Mouse (Mus musculus): ENCODE measurements around the gene Rhobtb1.

The Rhobtb1 gene

DNA sequence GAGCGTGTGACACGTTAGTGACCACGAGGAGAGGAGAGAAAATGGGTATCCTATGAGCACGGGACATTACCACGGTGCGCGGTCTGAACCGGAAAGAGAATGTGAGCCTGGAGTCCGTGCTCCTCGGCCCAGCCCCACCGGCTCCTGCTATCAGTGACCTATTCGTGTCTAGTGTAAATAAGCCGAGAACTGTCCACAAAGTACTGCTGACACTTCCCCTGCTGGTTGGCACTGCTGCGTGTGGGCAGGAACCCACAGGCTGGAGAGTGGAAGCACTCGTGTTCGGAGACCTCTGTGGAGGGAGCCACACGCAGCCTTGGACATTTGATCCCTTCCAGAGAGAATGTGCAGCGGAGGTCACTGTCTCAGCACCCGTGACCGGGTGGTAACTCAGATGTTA, at the start of gene Rhobtb1:
Rhobtb1 (plus strand) TSS at position 390 of the 400 bp plus-strand sequence.
- no peak for DNase-seq (ENCODE audit: low read depth, low spot score)

DNA sequence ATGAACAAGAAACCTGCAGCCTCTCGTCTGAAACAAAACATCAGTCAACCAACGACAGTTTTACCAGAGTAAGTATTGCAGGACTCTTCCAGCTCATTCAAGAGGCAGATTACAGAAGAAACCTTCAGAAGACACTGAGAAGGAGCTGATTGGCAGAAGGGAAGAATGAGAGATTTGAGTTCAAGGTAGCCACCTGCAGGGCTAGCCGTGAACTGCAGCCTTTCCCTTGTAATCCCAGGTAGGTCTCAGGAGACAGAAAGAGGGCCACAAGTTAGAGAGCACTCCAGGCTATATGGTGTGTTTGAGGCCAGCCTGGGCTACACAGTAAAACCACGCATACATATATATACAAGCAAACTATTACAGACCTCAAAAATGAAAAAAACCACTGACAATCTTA, 49.2 kb upstream of the Rhobtb1 start:
- DNase-seq (ENCODE audit: low read depth, low spot score): peak; percentile 56

DNA sequence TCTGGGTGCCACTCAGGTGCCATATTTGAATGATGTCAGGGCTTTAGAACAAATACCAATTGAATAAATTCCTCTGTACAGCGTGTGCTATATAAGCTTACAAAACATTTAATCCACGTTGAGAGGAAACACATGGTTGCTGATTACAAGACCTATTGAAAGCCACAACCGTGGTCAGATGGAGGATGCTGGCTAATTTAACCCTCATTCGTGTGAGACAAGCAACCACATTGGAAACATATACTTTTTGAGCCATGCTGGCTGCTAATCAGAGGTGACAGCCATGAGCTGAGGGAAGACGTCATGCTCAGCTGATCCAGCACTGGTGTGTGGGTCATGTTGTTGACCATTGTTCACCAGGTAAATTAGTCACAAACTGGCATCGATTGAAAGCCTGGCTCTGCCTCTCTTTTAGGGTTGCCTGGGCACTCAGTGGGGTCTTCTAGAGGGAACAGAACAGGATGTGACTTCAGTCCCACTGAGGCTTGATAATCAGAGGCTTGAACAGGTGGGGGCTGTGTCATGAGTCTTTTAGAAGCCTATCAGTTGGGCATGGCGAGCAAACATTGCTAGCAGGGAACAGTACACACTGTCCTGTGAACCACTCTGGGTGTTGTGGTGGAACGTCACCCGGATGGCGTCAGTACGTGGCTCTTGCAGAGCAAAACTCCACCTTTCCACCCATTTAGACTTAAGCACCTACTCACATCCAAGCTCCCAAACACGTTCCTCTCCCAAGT, 46.9 kb upstream of the Rhobtb1 start:
- DNase-seq (ENCODE audit: low read depth, low spot score): no peak

DNA sequence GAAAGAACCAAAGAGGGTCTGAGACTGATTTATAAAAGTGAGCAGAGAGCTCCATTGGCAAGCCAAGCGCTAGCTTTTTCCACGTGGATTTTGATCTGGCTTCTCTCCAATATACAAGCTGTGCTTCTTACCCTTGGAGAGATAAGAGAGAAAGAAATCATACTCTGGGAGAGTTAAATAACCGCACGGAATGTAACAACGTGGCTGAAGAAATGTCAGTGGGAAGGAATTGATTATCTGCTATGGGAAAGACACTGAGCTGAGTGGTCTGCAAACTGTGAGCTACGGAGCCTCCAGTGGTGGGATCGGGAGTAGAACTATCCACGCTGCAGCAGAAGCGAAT, 46.4 kb upstream of the Rhobtb1 start:
- DNase-seq (ENCODE audit: low read depth, low spot score): no peak

DNA sequence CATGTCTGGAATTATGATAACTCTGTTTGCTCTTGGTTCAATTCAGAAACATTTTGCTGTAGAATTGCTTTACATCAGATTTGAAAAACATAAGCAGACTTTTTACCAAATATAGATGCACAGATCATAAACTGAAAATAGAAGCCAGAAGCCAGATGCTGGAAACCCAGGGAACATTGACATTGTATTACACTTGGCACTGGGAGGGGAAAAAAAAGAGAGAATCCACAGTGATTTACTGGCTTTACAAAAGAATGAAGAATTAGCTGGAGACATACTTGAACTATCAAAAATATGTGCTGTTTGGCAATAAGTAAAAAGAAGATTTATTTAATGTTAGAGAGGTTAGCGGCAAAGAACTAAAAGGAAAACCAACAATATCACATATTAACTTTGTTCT, 44.4 kb upstream of the Rhobtb1 start:
- DNase-seq (ENCODE audit: low read depth, low spot score): no peak

DNA sequence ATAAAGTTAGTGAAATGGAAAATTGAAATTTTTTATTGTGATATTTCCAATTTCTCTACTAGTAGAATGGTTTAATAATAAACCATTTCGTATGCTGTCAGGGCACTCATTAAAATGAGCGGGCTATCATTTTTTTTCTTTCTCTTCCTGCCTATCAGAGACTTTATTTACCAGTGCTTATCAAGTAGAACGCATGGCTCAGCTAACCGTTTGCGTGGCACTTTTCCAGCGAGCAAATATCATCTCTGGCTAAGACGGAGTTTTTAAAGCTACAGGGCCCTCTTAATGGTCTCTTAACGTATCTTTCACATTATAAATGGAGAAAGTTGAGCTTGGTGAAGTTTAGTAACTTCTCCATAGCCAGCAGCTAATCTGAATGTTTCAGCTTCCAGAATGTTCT, 44.0 kb upstream of the Rhobtb1 start:
- no peak for DNase-seq (ENCODE audit: low read depth, low spot score)

DNA sequence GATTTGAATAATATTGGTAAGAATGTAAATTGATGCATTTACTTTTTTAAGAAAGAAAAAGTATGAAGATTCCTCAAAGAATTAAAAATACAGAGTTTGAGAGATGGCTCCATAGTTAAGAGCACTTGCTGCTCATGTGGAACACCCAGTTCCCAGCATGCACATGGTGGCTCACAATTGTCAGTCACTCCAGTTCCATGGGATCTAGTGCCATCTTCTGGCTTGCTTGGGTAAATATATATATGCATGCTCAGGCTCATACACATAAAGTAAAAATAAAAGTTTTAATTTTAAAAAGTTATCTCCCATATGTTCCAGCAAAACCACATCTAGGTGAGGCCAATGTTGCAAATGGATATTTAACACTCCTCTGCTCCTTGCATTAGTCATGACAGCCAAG, 36.9 kb upstream of the Rhobtb1 start:
- DNase-seq (ENCODE audit: low read depth, low spot score): peak; percentile 73

DNA sequence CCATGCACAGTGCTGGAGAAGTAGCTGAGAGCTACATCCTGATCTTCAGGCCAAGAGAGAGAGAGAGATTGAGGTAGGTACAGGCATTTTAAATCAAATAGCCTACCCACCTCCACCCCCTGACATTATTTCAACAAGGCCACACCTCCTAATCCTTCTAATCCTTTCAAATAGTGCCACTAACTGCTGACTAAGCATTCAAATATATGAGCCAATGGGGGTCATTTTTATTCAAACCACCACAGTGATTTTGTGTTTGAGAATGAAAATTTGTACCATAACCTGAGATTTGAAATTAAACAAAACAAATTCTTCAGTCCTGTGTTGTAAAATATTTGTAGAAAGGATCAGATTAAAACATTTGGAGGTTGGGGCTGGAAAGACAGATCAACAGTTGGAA, 33.2 kb upstream of the Rhobtb1 start:
- DNase-seq (ENCODE audit: low read depth, low spot score): no peak

DNA sequence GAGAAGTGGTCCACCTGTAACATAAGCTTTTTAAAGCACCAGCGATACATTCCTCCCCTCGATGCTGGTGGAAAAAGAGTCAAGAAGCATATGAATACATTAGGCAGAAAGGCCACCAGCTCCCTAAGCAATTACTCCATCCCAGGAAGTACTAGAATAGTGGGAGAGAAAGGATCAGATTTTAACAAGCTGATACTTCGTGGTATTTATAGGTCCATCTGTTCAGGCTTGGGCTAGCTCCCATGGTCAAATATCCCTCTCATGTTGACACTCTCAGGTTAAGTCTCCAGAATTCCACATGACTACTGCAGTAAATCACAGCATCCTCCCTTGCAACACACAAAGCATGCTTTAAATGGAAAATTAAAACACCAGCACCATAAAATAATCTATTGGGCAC, 32.3 kb upstream of the Rhobtb1 start:
- no peak for DNase-seq (ENCODE audit: low read depth, low spot score)

DNA sequence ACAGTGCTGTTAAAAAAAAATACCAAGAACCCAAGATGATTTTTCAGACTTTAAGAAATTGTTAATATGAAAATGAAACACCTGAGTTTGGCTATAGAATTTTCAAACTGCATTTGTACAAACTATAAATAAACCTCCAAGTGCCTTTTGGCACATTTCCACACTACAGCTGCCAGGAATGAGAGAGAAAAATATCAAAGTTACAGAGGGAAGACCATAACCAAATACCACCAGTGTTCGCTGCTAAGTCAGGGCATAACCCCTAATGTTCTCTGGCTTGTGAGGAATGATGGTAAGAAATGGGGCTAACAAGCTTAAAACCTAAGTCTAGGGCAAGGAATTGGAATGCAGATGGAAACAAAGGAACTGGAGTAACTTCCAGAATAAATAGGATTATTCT, 31.8 kb upstream of the Rhobtb1 start:
- no peak for DNase-seq (ENCODE audit: low read depth, low spot score)

DNA sequence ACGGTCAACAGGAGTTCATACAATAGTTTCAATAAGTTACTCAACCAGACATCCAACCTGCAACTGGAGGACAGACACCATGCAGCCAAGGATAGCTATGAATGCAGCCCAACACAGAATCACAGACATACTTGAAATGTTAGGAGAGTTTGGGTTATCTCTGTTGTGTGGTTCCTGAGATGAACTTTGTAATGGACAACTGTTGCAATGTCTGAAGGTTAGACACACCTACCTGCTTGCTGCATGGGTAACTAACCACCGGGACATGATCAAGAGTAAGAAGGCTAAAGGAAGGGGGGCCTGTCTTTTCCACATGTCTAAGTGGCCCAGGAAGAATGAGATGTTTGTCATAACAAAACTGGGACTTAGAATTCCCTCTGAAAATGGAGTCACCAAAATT, 24.7 kb upstream of the Rhobtb1 start:
- DNase-seq (ENCODE audit: low read depth, low spot score): no peak

DNA sequence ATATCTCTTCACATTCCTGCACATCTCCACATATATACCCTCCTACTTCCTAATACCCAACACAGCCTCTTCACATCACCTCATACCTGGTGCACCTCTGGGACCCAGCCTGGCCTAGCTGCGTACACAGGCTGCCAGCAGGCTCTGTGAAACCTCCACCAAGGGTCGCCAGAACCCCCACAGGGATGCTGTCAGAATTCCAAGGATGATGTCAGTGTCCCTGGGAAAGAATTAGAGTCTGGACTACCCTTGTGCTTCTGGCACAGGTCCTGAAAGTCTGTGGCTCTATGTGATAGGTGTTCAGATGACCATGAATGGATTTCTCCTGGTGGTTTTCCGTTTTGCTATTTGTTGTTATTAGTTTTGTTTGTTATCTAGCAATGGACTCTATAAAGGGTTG, 22.7 kb upstream of the Rhobtb1 start:
- no peak for DNase-seq (ENCODE audit: low read depth, low spot score)

DNA sequence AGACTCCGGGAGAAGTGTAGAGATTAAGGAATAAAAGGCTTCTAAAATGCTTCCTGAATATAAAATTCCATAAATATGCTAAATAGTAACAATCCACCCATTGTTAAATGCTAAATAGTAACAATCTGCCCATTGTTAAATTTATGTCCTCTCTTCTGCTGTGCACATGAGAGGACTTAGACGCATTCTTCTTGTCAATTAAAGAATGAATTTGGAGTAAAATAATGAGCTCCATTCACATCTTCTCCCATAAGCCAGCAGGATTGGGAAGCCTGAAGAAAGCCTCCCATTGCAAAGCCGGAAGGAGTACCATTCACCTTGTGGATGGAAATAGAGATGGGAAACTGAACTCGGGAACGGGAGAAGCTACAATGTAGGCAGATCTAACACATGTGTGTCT, 20.6 kb upstream of the Rhobtb1 start:
- no peak for DNase-seq (ENCODE audit: low read depth, low spot score)

DNA sequence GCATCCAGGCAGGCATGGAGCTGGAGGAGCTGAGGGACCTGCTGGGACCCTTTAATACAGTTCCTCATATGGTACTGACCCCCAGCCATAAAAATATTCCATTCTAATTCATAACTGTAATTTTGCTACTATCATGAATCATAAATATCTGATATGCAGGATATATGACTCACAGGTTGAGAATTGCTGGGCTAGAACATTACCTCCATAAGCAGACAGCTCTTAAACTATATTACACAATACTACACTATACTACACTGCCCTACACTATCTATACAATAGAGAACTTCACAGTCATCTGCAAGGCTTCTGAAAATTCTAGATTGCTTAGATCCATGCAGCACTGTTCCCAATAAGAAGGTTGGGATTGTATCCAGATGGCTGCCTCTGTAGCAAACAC, 16.9 kb upstream of the Rhobtb1 start:
- peak; percentile 52 for DNase-seq (ENCODE audit: low read depth, low spot score)

DNA sequence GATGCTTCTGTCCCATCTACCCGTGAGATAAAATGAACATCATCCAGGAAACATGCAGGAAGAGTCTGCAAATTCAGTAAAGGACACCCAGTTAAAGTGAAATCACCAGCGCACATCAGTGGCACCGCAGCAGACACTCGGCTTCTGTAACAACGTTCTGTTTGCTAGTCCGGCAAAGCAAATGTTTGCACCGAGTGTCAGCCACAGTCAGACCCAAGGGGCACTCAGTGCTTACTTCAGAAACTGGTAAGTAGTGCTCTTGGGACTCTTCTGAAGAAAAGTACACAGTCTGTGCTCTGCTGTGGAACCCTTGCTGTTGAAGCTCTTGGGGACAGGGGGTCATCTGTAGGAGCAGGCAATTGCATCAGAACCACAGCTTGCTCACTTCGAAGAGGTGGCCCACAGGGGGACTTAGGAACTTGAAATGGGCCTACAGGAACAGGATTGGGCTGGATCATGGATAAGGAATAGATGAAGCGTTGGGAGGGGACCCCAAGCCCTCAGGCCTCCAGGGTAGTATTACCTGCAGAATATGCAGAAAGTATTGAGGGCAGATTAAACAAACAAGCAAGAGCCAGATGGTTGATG, 14.9 kb upstream of the Rhobtb1 start:
- no peak for DNase-seq (ENCODE audit: low read depth, low spot score)

DNA sequence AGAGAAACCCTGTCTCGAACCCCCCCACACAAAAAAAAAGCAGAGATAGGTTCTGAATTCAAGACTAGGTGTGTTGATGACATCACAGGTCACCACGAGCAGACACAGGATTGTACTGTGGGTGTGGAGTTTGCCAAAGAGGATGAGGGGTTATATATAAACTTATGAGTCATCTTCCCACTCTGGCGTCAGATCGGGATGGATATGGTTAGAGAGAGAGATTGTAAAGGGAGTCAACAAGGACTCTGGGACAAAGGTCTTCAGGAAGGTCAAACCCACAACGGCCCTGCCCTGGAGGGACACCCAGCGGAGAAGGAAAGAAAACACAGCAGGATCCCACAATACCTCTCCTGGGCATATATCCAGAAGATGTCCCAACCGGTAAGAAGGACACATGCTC, 2.0 kb upstream of the Rhobtb1 start:
- DNase-seq (ENCODE audit: low read depth, low spot score): peak; percentile 7

DNA sequence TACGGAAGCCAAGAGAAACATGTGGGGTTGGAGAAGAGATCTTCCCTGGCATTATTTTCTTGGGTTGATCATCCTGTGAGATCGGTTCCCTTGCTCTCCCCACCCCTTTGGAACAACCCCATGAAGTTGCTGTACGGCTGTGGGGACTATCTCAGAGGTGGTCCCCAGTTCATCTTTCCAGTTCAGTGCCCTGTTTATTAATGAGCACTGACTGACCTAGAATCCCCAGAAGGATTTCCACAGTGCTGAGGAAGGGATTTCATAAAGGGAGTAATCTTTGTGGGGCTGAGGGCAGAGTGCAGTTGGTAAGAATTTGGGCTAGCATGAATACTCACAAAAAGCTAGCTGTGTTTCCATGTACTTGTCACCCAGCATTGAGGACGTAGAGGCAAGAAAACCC, 1.7 kb downstream of the Rhobtb1 start:
- no peak for DNase-seq (ENCODE audit: low read depth, low spot score)

DNA sequence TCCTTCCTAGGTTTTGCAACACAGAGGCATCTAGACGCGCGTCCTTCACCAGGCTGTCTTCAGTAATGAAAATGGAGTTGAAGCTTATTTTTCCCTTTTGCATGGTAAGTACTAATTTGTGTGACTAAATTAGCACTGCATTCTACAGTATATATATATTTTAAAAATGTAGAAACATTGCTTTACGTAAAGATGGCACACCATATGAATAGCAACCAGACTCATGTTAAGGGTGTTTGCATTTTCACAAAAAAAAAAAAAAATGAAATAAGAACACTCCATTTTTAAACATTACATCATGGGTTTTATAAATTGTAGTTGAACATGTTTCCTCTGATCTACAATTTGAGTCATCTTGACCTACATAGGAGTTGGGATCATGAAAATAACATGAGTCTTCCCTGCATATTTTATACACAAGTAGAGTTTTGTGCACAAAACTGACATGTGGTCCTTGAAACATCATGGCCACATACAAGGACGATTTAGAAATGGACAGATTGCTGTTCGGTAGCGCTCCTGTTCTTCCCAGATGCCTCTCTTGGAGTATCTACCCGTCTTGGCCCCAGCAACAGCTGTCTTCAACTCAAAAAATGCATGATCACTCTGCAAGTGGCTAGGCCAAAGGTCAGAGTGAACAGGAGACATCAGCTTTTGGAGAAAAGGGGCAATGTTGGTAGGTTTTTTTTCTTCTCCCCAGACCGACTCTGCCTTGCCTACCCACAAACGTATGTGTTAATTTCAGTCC, 4.4 kb downstream of the Rhobtb1 start:
- DNase-seq (ENCODE audit: low read depth, low spot score): no peak

DNA sequence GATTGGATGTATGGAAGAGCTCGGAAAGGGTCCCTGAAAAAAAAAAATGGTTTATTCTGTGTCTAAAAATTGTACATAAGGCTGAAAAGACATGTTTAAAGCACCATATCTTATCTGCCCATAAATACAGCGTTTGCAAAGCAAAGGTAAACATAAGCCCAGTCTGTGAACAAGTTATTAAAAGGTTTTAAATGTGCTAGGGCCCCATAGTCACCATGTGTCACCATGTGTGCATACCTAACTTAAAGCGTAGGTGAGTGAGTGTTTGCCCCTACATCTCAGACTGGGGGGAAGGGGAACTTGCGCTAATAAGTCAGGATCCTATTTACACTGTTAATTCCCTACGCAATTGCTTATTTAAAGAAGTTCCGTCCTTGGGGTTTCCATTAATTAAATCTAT, 5.2 kb downstream of the Rhobtb1 start:
- DNase-seq (ENCODE audit: low read depth, low spot score): no peak

DNA sequence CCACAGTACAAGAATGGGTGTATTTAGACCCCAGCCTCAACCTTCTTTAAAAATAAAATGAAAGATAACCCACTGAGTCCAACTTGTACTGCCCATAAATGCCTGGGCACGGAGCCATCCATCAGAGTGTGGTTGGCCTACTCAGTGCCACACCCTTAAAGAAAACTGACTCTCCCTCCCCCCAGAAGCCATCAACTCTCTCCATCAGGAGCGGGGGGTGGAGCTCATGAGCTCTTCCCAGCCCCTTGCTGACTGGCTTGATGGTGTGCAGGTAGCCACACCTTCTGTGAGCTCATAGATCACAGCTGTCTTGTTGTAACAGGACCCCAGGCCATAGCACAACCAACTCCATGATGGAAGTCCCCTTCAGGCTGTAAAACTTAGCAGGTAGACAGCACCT, 6.2 kb downstream of the Rhobtb1 start:
- peak; percentile 50 for DNase-seq (ENCODE audit: low read depth, low spot score)

DNA sequence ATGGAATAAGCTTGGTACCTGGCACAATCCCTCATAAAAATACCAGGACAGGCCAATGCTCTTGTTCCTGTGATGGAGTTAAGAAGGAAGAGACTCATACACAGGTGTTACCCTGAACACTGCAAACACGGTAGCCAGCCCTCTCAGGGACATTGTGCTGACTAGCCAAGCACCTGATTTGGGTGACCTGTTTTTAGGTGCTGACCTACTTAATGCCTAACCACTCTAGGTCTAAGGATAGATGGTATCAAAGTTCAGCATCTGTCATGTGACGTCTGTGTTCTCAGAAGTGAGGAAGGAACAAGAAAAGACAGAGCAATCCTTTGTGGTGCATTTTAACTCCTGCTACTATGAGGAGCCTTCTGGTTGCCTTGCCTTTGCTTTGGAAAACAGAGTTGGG, 9.6 kb downstream of the Rhobtb1 start:
- DNase-seq (ENCODE audit: low read depth, low spot score): no peak

DNA sequence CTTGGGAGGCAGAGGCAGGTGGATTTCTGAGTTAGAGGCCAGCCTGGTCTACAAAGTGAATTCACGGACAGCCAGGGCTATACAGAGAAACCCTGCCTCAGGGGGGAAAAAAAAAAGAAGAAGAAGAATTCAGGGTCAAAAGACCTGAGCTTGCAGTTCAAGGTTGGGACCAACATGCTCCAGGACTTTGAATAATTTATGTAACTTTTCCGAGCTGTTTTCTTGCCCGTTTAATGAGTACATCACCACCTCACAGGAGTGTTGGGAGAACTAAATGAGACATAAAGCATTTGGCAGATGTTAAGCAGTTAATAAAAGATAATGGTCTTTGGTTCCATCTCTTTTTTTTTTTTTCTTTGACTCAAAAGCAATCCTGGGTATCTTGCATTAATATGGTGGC, 10.3 kb downstream of the Rhobtb1 start:
- DNase-seq (ENCODE audit: low read depth, low spot score): no peak

DNA sequence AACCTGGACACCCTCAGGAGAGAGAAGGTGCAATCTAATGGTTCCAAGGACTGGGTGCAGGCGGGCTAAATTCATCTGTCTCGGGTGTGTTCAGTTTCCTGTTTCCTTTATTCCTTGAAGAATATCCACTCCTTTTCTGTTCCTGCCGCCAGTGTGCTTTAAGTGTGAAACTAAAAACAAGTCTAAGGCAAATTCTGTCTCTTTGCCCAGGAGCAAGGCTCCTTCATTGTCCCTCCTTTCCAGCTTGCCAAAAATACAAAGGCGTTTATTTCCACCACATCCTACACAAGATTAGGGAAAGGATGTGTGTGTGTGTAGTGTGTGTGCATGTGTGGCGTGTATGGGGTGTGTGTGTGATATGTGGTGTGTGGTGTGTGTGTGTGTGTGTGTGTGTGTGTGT, 11.3 kb downstream of the Rhobtb1 start:
- no peak for DNase-seq (ENCODE audit: low read depth, low spot score)
